Mouse (Mus musculus) liver, adult 2 months (tissue): ENCODE measurements around the gene Itprip.

ENCODE experiments used
- CTCF ChIP-seq: fragments of 200-500 bp; IDR thresholded peaks from 2 replicates; pipeline ENCODE4 v1.5.1; 2011; ENCODE audit warnings: low read depth, low read length, control low read depth
- POLR2A ChIP-seq: fragments of 200-500 bp; IDR thresholded peaks from 2 replicates; pipeline ENCODE4 v1.6.1; 2011; ENCODE audit warnings: low read length, control low read depth; ENCODE audit not compliant: insufficient read depth; ENCODE audit errors: extremely low read depth

DNA sequence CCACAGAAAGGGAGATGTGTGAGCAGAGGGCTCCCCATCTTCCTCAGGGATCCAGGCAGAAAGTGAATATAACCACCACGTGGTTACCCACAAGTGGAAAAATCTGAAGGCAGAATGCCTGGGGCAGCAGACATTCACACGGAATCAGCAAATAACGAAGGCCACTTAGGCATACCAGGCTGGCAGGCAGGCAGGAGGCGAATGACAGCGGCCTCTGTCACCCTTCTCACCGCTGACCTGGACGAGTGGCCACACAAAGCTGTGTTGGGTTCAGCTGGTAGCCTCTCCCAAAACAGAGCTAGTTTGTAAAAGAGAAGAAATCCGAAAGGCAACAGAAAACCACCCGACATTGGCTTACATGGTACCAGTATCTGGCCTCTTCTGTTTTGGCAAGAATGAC, 1.1 kb downstream of the Itprip start:
- TF ChIP-seq POLR2A (no peak), CTCF (no peak)
